Comparison of ENCODE assay signal across 32 mouse cellular contexts in genomic region chr2:114411940-114412715, GRCm38 (mm10).
A peak's percentile ranks its signal among the peaks of the same experiment; 100 is the strongest.
DNase-seq lines count a peak whose midpoint lies in the region; ATAC-seq and TF ChIP-seq lines count a peak whose summit lies in the region.
"Had no signal": no experiment of that assay in that cellular context is flagged by ENCODE, and none has a peak within 500 bp of the region (broad histone marks: within the 10 kb centered on the region; RNA-seq: fewer than 3 reads in every experiment).

No protein-coding gene starts in this region.

- 54% methylated on average over 17 of the region's 17 CpGs for WGBS in midbrain, embryonic 14.5 days

- intact Hi-C loops in left cerebral cortex, adult 2 months (cut with DNase I), result no loop called here
- intact Hi-C loops in left cerebral cortex, postnatal 25 days (cut with DNase I), result no loop called here

- peak overlapping the region; percentile 3; the same call in 1 of the 2 replicates for H3K4me3 ChIP-seq in left cerebral cortex, adult 2 months
- H3K4me3 ChIP-seq in midbrain, embryonic 14.5 days (replicated peaks; ENCODE audit: low read depth, low read length), result no peak overlapping the region
- H3K4me3 ChIP-seq: embryonic facial prominence, embryonic 12.5 days; erythroblast, embryonic 14.5 days; heart, embryonic 12.5 days; hindbrain, embryonic 10.5 days; layer of hippocampus, adult 2 months; limb, embryonic 13.5 days; liver, embryonic 12.5 days had no signal

- no peak overlapping the region for H3K9ac ChIP-seq in midbrain, embryonic 14.5 days (replicated peaks; ENCODE audit: low read length)
- H3K9ac ChIP-seq: embryonic facial prominence, embryonic 12.5 days; heart, embryonic 12.5 days; limb, embryonic 13.5 days; liver, embryonic 12.5 days had no signal

- peak overlapping the region; percentile 22; the same call in 1 of the 2 replicates for H3K4me2 ChIP-seq in midbrain, embryonic 14.5 days (ENCODE audit: low read length)
- H3K4me2 ChIP-seq: embryonic facial prominence, embryonic 12.5 days; heart, embryonic 12.5 days; limb, embryonic 13.5 days; liver, embryonic 12.5 days had no signal

- H3K36me3 ChIP-seq in midbrain, embryonic 14.5 days (ENCODE audit: control insufficient read depth, insufficient read depth, low read length), result no peaks in the 10 kb centered on the region
- H3K36me3 ChIP-seq: embryonic facial prominence, embryonic 12.5 days; G1E; heart, embryonic 12.5 days; hindbrain, embryonic 10.5 days; limb, embryonic 13.5 days; liver, embryonic 12.5 days had no signal

- TF ChIP-seq CTCF in left cerebral cortex, adult 2 months (IDR thresholded peaks at IDR 0.05), result no peak

- H3K27ac ChIP-seq in left cerebral cortex, adult 2 months, result no peak overlapping the region
- H3K27ac ChIP-seq in midbrain, embryonic 14.5 days (replicated peaks; ENCODE audit: low read depth, low read length), result peak overlapping the region; percentile 52; the same call in 1 of the 2 replicates
- H3K27ac ChIP-seq: embryonic facial prominence, embryonic 12.5 days; hindbrain, embryonic 10.5 days; layer of hippocampus, adult 2 months; limb, embryonic 13.5 days; liver, embryonic 12.5 days had no signal

- peak; percentile 17; the same call in 1 of the 2 replicates for ATAC-seq in midbrain, embryonic 14.5 days (ENCODE audit: low FRiP score, low TSS enrichment)
- no peak for ATAC-seq in erythroblast, adult 5-6 weeks (replicated peaks; ENCODE audit: low FRiP score, poor library complexity, severe bottlenecking)
- ATAC-seq: hindbrain, embryonic 16.5 days; intestine, embryonic 16.5 days; liver, embryonic 12.5 days; Patski had no signal

- no peaks in the 10 kb centered on the region for H3K4me1 ChIP-seq in midbrain, embryonic 14.5 days (ENCODE audit: control insufficient read depth, insufficient read depth, low read length)
- H3K4me1 ChIP-seq: embryonic facial prominence, embryonic 12.5 days; heart, embryonic 12.5 days; hindbrain, embryonic 10.5 days; liver, embryonic 12.5 days had no signal

- H3K27me3 ChIP-seq in midbrain, embryonic 14.5 days (ENCODE audit: control insufficient read depth, insufficient read depth, low read length), result no peaks in the 10 kb centered on the region
- H3K27me3 ChIP-seq: embryonic facial prominence, embryonic 12.5 days; heart, embryonic 12.5 days; liver, embryonic 12.5 days had no signal

- H3K9me3 ChIP-seq in midbrain, embryonic 14.5 days (ENCODE audit: control insufficient read depth, low read length), result no peaks in the 10 kb centered on the region
- H3K9me3 ChIP-seq: embryonic facial prominence, embryonic 12.5 days; G1E; heart, embryonic 12.5 days; hindbrain, embryonic 10.5 days; limb, embryonic 13.5 days; liver, embryonic 12.5 days had no signal

- no peak for DNase-seq in left cerebral cortex, adult 2 months (ENCODE audit: extremely low spot score in 1 of 2, low spot score in 2 of 2)
- DNase-seq in left cerebral cortex, postnatal 25 days (ENCODE audit: low spot score in 2 of 2), result no peak
- DNase-seq in brain, adult 2 months (ENCODE audit: low read depth, low spot score), result peak; percentile 2
- peak; percentile 64 for DNase-seq in midbrain, embryonic 14.5 days
- DNase-seq in telencephalon, adult 2 months (ENCODE audit: low read depth, low spot score), result peak; percentile 5
- no peak for DNase-seq in adipocyte (ENCODE audit: low spot score)
- DNase-seq: adrenal gland, postnatal 25 days; cerebellum, adult 11 months; cerebellum, adult 9-11 months; gastrocnemius, postnatal 14 days; heart, adult 18-20 months; heart, postnatal 10 days; kidney, adult 9 months; kidney, postnatal 25 days; layer of hippocampus, postnatal 36 days; lung, adult 18-20 months; lung, postnatal 14 days; right cerebral cortex, adult 18-20 months; right cerebral cortex, postnatal 4 days; thymus, postnatal 25 days had no signal

Comparison
In these comparisons a context has a peak if more than half of its experiments do, and no peak if none do; other contexts are left out.
1. DNase-seq: peak in brain, adult 2 months (single experiment), midbrain, embryonic 14.5 days (single experiment) and telencephalon, adult 2 months (single experiment); none in left cerebral cortex, adult 2 months (0 of 2), left cerebral cortex, postnatal 25 days (0 of 2) and adipocyte (single experiment).